Mouse (Mus musculus): Measurements from ENCODE around the gene Srsf4. TPM values are rescaled to one million over a fixed set of nuclear protein-coding genes. Genes with fewer than 3 reads are reported as not detected.

The Srsf4 gene
- polyA plus RNA-seq (2012; rRNA removed) = 45.5 and 48.5 TPM in 2 replicates

DNA sequence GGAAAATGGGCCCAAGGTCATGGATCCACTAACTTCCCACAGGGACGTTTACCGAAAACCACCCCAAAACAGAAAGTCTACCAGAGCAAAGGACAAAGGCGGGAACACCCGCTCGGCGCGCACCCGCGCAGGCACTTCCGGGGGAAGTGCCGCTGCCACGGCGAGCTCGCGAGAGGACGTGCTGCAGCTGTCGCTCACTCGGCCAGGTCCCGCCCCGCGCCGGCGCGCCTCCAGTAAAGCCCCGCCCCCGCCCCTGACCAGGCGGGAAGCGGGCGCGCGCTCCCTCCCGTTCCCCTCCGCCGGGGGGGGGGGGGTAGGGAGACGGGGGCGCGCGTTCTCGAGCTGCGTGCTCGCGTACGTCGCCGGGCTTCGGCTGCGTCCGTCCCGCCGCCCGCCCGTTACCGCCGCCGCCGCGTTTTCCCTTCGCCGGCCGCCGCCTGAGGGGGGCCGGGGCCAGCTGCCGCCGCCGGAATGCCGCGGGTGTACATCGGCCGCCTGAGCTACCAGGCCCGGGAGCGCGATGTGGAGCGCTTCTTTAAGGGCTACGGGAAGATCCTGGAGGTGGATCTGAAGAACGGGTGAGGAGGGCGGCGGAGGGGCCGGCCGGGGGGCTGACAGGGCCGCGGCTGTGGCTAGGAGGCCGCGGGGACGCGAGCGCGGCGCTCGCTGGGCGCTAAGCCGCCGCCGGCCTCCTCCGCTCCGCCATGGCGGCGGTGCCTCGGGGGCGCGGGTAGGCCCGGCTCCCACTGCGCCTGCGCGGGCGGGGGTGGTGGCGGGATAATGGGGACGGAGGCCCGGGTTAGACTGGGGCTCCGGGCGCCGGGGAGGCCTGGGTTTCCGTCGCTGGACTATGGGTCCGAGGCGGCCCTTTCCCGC is at the start of gene Srsf4:
Gene Srsf4 (plus strand): TSS at position 325 of the 876 bp plus-strand sequence.

DNA sequence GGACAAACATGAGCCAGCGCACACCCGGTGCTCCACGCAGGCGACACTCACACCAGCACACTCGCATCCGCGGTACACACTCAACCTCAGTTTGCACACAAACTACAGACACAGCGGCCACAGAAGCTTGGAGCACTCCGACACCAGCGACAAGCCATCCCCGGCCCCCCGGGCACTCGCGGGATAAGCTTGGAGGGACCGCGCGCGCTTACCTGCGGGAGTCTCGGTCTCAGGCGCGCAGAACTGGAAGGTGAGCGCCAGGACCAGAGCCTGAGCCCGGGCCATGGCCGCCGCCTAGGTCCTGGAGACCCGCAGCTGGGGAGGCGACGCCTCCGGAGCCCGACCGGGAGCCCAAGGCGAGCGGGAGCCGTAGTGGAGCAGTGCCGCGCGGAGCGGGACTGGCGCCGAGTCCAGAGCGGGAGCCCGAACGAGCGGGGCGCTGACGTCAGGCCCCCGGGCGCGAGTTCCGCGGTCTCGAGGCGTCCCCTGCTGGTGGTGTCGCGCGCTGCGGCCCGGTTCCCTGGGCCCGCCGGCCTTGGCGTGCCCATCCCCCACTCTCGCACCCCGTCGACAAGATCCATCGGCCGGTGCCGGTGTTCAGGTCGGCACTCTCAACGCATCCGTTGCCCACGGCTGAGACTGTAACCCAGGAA is 35.4 kb upstream of the Srsf4 start, which contains the start of gene Ptpru:
Gene Ptpru (minus strand): TSS at position 417 of the 653 bp plus-strand sequence.

DNA sequence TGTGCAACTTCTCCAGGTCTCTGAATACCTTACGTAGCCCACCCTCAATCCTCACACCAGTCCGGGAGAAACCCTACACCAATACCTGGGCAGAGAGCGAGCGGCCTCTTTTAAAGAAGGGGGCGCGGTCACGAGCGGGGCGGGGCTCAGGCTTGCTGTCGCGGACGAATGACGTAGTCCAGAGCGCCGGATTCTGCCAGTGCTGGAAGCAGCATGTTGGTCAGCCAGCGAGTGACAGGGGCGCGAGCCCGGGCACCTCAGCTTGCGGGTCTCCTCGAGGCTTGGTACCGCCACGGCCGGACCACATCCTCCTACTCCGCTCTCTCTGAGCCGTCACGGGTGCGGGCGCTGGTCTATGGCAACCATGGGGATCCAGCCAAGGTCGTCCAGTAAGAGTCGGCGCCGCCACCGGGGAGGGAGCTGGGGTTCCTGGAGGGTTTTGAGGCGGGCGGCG is 30.1 kb upstream of the Srsf4 start, which contains the start of gene Mecr:
Gene Mecr (plus strand): TSS at position 181 of the 454 bp plus-strand sequence.

DNA sequence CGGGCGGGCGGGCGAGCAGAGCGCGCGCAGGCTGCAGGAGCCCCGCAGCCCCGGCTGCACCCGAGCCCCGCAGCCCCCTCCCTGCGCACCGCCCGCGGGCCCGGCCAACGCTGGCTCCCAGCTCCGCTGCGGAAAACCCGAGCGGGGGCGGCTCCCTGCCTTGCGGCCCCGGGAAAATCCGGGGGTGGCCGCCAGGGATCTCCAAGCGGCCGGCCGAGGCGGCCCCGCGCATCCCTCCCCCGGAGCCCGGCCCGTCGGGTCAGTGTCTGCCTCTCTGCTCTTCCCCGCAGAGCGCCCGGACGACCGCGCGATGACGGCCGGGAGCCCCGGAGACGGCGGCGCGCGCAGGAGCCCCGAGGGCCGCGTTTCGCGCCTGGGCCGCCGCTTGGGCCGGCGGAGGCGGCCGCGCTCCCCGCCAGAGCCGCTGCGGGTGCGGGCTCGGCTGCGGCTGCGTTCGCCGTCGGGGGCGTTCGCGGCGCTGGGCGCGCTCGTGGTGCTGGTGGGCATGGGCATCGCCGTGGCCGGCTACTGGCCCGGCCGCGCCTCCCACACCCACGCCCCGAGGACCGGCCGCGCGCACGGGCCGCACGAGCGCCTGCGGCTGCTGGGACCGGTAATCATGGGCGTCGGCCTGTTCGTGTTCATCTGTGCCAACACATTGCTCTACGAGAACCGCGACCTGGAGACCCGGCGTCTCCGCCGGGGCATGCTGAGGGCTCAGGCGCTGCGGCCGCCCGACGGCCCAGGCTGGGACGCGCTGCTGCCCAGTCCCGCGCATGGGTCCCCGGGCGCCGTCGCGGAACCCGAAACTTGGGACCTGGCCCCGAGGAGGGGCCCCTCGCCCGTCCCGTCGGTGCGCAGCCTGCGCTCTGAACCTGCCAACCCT is 48.3 kb downstream of the Srsf4 start, which contains the start of gene Tmem200b:
Gene Tmem200b (plus strand): TSS at position 311 of the 886 bp plus-strand sequence.

Other genes with a start within 250 kb of the Srsf4 start
- gene Ptpru, start 35.3 kb upstream of the Srsf4 start, polyA plus RNA-seq (2012; rRNA removed) = 2.1 TPM in 2 replicates
- 24.0 and 26.4 TPM in 2 replicates for gene Mecr, start 30.1 kb upstream of the Srsf4 start, polyA plus RNA-seq (2012; rRNA removed)
- gene Tmem200b, start 48.2 kb downstream of the Srsf4 start, polyA plus RNA-seq (2012; rRNA removed) = 0.57 and 0.60 TPM in 2 replicates
- gene Gm10300, start 201.1 kb downstream of the Srsf4 start, polyA plus RNA-seq (2012; rRNA removed) = 0.12 and 0.14 TPM in 2 replicates
- gene Epb41, start 201.7 kb downstream of the Srsf4 start, polyA plus RNA-seq (2012; rRNA removed) = 101 and 126 TPM in 2 replicates

Measured in liver, embryonic 14 days (tissue).